Mouse (Mus musculus): ENCODE data around the gene Ccdc81. TPM values are rescaled to one million over a fixed set of nuclear protein-coding genes. Genes with fewer than 3 reads are reported as not detected.

Gene Ccdc81
- total RNA-seq, 2 experiments from 2014 or later = not detected

Other genes starting within 250 kb of the Ccdc81 start
- gene Hikeshi, start 37.6 kb upstream of the Ccdc81 start, total RNA-seq (2015) = 96.3 and 97.2 TPM in 2 replicates
- gene Hikeshi, start 37.6 kb upstream of the Ccdc81 start, total RNA-seq (2017) = 90.6 and 101 TPM in 2 replicates
- gene Eed, start 77.4 kb upstream of the Ccdc81 start, total RNA-seq (2015) = 133 and 143 TPM in 2 replicates
- 116 and 143 TPM in 2 replicates for gene Eed, start 77.4 kb upstream of the Ccdc81 start, total RNA-seq (2017)
- 101 and 140 TPM in 2 replicates for gene Picalm, start 226.6 kb upstream of the Ccdc81 start, total RNA-seq (2015)
- gene Picalm, start 226.6 kb upstream of the Ccdc81 start, total RNA-seq (2017) = 97.1 and 131 TPM in 2 replicates

All from megakaryocyte progenitor cell, adult 5-6 weeks (primary cell).